Mouse (Mus musculus): ENCODE results near the gene Vps52. TPM values are rescaled to one million over a fixed set of nuclear protein-coding genes. Genes with fewer than 3 reads are reported as not detected.
A peak's percentile ranks its signal among the peaks of the same experiment; 100 is the strongest.

Vps52 gene
- total and polyA plus RNA-seq, 3 experiments = 34.3 to 73.6 (median 39.9) TPM

GRCm38 (mm10) chr17:33918293-33919203 lies 37.1 kb upstream of the Vps52 start:
- Histone ChIP-seq H3K4me2 (ENCODE audit: insufficient read depth, low read depth, poor library complexity, severe bottlenecking) (peak overlapping the region; percentile 65), H3K27me3 (replicated peaks) (no peaks in the 10 kb centered on the region), H3K9ac (ENCODE audit: insufficient read depth, low read depth) (peak overlapping the region; percentile 11; the same call in 1 of the 2 replicates), H3K9me3 (replicated peaks; ENCODE audit: low read length) (peaks cover 6% of the 10 kb centered on the region), H3K4me3 (replicated peaks in 1 of 3; ENCODE audit: low read depth in 2 of 3, low read length in 2 of 3, poor library complexity in 1 of 3) (peak overlapping the region; percentile 71 to 99 (median 83)), H3K27ac (ENCODE audit: insufficient read depth, low read depth) (peak overlapping the region; percentile 66), H3K36me3 (replicated peaks in 1 of 2; ENCODE audit: control insufficient read depth in 1 of 2, insufficient read depth in 1 of 2, low read length in 1 of 2) (peaks cover 41 to 60% of the 10 kb centered on the region in 2 experiments), H3K4me1 (ENCODE audit: control insufficient read depth in 1 of 2, insufficient read depth in 2 of 2) (peaks cover 32 to 55% of the 10 kb centered on the region in 2 experiments), H3K79me2 (replicated peaks; ENCODE audit: control insufficient read depth, extremely low read depth, insufficient read depth, poor library complexity, severe bottlenecking) (peaks cover 26% of the 10 kb centered on the region)
- no peak for TF ChIP-seq POLR2A (IDR thresholded peaks at IDR 0.05; ENCODE audit: low read depth, low read length)
- TF ChIP-seq UBTF (IDR thresholded peaks at IDR 0.05; ENCODE audit: low read depth, low read length) = no peak
- TF ChIP-seq CTCF (conservative IDR thresholded peaks at IDR 0.05 in 1 of 2, IDR thresholded peaks at IDR 0.05 in 1 of 2; ENCODE audit: low read depth in 2 of 2, low read length in 2 of 2) = no peak
- no peak for TF ChIP-seq CHD2 (IDR thresholded peaks at IDR 0.05; ENCODE audit: low read length)
- no peak for TF ChIP-seq USF2 (conservative IDR thresholded peaks at IDR 0.05; ENCODE audit: low read depth, low read length)
- TF ChIP-seq ZNF384 (IDR thresholded peaks at IDR 0.05; ENCODE audit: low read depth, low read length) = no peak
- no peak for TF ChIP-seq MYC (IDR thresholded peaks at IDR 0.05; ENCODE audit: low read depth, low read length)
- no peak for TF ChIP-seq SMC3 (IDR thresholded peaks at IDR 0.05; ENCODE audit: low read depth, low read length)
- no peak for TF ChIP-seq BHLHE40 (IDR thresholded peaks at IDR 0.05; ENCODE audit: low read depth, low read length)
- no peak for TF ChIP-seq HCFC1 (IDR thresholded peaks at IDR 0.05; ENCODE audit: low read depth, low read length)
- TF ChIP-seq MAX (IDR thresholded peaks at IDR 0.05; ENCODE audit: low read length) = 0 out of 2 replicates have a peak, but pooled peaks have one; percentile 14
- TF ChIP-seq ZKSCAN1 (IDR thresholded peaks at IDR 0.05; ENCODE audit: borderline replicate concordance, low read depth, low read length) = no peak
- no peak for TF ChIP-seq ZC3H11A (IDR thresholded peaks at IDR 0.05; ENCODE audit: low read depth, low read length)
- no peak for TF ChIP-seq MEF2A (IDR thresholded peaks at IDR 0.05; ENCODE audit: borderline replicate concordance, low read depth, low read length)
- TF ChIP-seq PAX5 (IDR thresholded peaks at IDR 0.05; ENCODE audit: low read length) = no peak
- 0 out of 2 replicates have a peak, but pooled peaks have one; percentile 38 for TF ChIP-seq POLR2AphosphoS2 (IDR thresholded peaks at IDR 0.05; ENCODE audit: low read depth, low read length)
- DNase-seq (ENCODE audit: extremely low read depth) = peak; percentile 34
- dilution Hi-C loops (cut with MboI; ENCODE audit: extremely low pct_ligation_motif_present, extremely low pct_unique_long_range_greater_than_20kb, low sequenced_read_pairs) (no loop called here), in situ Hi-C loops (cut with MboI; ENCODE audit: low pct_ligation_motif_present, low pct_unique_long_range_greater_than_20kb, low sequenced_read_pairs) (no loop called here)

GRCm38 (mm10) chr17:33919351-33920281 lies 36.0 kb upstream of the Vps52 start:
- H3K27ac ChIP-seq (ENCODE audit: insufficient read depth, low read depth) = peak overlapping the region; percentile 93
- H3K36me3 ChIP-seq (replicated peaks in 1 of 2; ENCODE audit: control insufficient read depth in 1 of 2, insufficient read depth in 1 of 2, low read length in 1 of 2) = peaks cover 40 to 60% of the 10 kb centered on the region in 2 experiments
- peak overlapping the region; percentile 71 to 99 (median 83) for H3K4me3 ChIP-seq (replicated peaks in 1 of 3; ENCODE audit: low read depth in 2 of 3, low read length in 2 of 3, poor library complexity in 1 of 3)
- peak overlapping the region; percentile 81 for H3K9ac ChIP-seq (ENCODE audit: insufficient read depth, low read depth)
- peaks cover 10% of the 10 kb centered on the region for H3K9me3 ChIP-seq (replicated peaks; ENCODE audit: low read length)
- peak overlapping the region; percentile 85 for H3K4me2 ChIP-seq (ENCODE audit: insufficient read depth, low read depth, poor library complexity, severe bottlenecking)
- DNase-seq (ENCODE audit: extremely low read depth) = peak; percentile 96
- peaks cover 22% of the 10 kb centered on the region for H3K79me2 ChIP-seq (replicated peaks; ENCODE audit: control insufficient read depth, extremely low read depth, insufficient read depth, poor library complexity, severe bottlenecking)
- peaks cover 32 to 47% of the 10 kb centered on the region in 2 experiments for H3K4me1 ChIP-seq (ENCODE audit: control insufficient read depth in 1 of 2, insufficient read depth in 2 of 2)
- in situ Hi-C loops (cut with MboI; ENCODE audit: low pct_ligation_motif_present, low pct_unique_long_range_greater_than_20kb, low sequenced_read_pairs) (no loop called here), dilution Hi-C loops (cut with MboI; ENCODE audit: extremely low pct_ligation_motif_present, extremely low pct_unique_long_range_greater_than_20kb, low sequenced_read_pairs) (no loop called here)
- H3K27me3 ChIP-seq (replicated peaks) = no peaks in the 10 kb centered on the region
- TF ChIP-seq MYC (IDR thresholded peaks at IDR 0.05; ENCODE audit: low read depth, low read length) (no peak; the same call in 1 of the 2 replicates), JUN (IDR thresholded peaks at IDR 0.05; ENCODE audit: insufficient read depth, low read depth, low read length) (peak; percentile 2; the same call in 1 of the 2 replicates), NELFE (IDR thresholded peaks at IDR 0.05; ENCODE audit: low read depth, low read length) (peak; percentile 76), POLR2A (IDR thresholded peaks at IDR 0.05; ENCODE audit: low read depth, low read length) (peak; percentile 73), CTCF (conservative IDR thresholded peaks at IDR 0.05 in 1 of 2, IDR thresholded peaks at IDR 0.05 in 1 of 2; ENCODE audit: low read depth in 2 of 2, low read length in 2 of 2) (peak in 1 of 2 experiments; percentile 49; a peak in 2 of 4 replicates), PAX5 (IDR thresholded peaks at IDR 0.05; ENCODE audit: low read length) (no peak), POLR2AphosphoS2 (IDR thresholded peaks at IDR 0.05; ENCODE audit: low read depth, low read length) (no peak), EP300 (IDR thresholded peaks at IDR 0.05; ENCODE audit: low read length) (peak; percentile 62), IRF4 (IDR thresholded peaks at IDR 0.05; ENCODE audit: low read depth, low read length) (peak; percentile 91), MAFK (IDR thresholded peaks at IDR 0.05; ENCODE audit: insufficient replicate concordance, low read length) (peak; percentile 27; the same call in 1 of the 2 replicates), MAZ (IDR thresholded peaks at IDR 0.05; ENCODE audit: low read depth, low read length) (peak; percentile 78; the same call in 1 of the 2 replicates), ETS1 (conservative IDR thresholded peaks at IDR 0.05; ENCODE audit: low read depth, low read length) (peak; percentile 98), MAX (IDR thresholded peaks at IDR 0.05; ENCODE audit: low read length) (peak; percentile 55; the same call in 1 of the 2 replicates), ZKSCAN1 (IDR thresholded peaks at IDR 0.05; ENCODE audit: borderline replicate concordance, low read depth, low read length) (no peak), CHD2 (IDR thresholded peaks at IDR 0.05; ENCODE audit: low read length) (peak; percentile 45), ZMIZ1 (IDR thresholded peaks at IDR 0.05; ENCODE audit: low read depth, low read length) (0 out of 2 replicates have a peak, but pooled peaks have one; percentile 46), NRF1 (IDR thresholded peaks at IDR 0.05; ENCODE audit: low read depth, low read length) (peak; percentile 58), UBTF (IDR thresholded peaks at IDR 0.05; ENCODE audit: low read depth, low read length) (no peak)

Data from CH12.LX (cell line).